Mouse (Mus musculus) CH12.LX (cell line): ENCODE results near the gene Dpp6.

Experiments
- CHD2 ChIP-seq: IDR thresholded peaks from 2 replicates; pipeline ENCODE4 v1.6.1; 2011; ENCODE audit warnings: low read length, improper control_type of control experiment
- CTCF ChIP-seq, 2 experiments: IDR thresholded peaks in 1 of 2; conservative IDR thresholded peaks in 1 of 2; 2 replicates each; pipeline ENCODE4 v1.5.1; 2011 to 2012; ENCODE audit warnings: low read depth in 2 of 2, low read length in 2 of 2, improper control_type of control experiment in 1 of 2, inconsistent platforms in 1 of 2, mild to moderate bottlenecking in 1 of 2, moderate library complexity in 1 of 2
- E2F4 ChIP-seq: IDR thresholded peaks from 2 replicates; pipeline ENCODE4 v1.6.1; 2011; ENCODE audit warnings: low read depth, low read length, improper control_type of control experiment; ENCODE audit not compliant: insufficient replicate concordance
- EP300 ChIP-seq: IDR thresholded peaks from 2 replicates; pipeline ENCODE4 v1.6.1; 2011; ENCODE audit warnings: low read length, improper control_type of control experiment
- ETS1 ChIP-seq: conservative IDR thresholded peaks from 2 replicates; pipeline ENCODE4 v1.6.1; 2012; ENCODE audit warnings: low read depth, mild to moderate bottlenecking, inconsistent platforms, low read length, improper control_type of control experiment, moderate library complexity
- HCFC1 ChIP-seq: IDR thresholded peaks from 2 replicates; pipeline ENCODE4 v1.6.1; 2012; ENCODE audit warnings: low read depth, mild to moderate bottlenecking, inconsistent platforms, low read length, improper control_type of control experiment
- JUN ChIP-seq: IDR thresholded peaks from 2 replicates; pipeline ENCODE4 v1.6.1; 2011; ENCODE audit warnings: low read depth, mild to moderate bottlenecking, low read length, improper control_type of control experiment, moderate library complexity; ENCODE audit not compliant: insufficient read depth
- MAX ChIP-seq: IDR thresholded peaks from 2 replicates; pipeline ENCODE4 v1.6.1; 2011; ENCODE audit warnings: low read length, improper control_type of control experiment
- NELFE ChIP-seq: IDR thresholded peaks from 2 replicates; pipeline ENCODE4 v1.6.1; 2011; ENCODE audit warnings: low read depth, low read length, improper control_type of control experiment
- POLR2AphosphoS2 ChIP-seq: IDR thresholded peaks from 2 replicates; pipeline ENCODE4 v1.6.1; 2011; ENCODE audit warnings: low read depth, low read length, improper control_type of control experiment
- RAD21 ChIP-seq: IDR thresholded peaks from 2 replicates; pipeline ENCODE4 v1.6.1; 2011; ENCODE audit warnings: low read depth, mild to moderate bottlenecking, low read length, improper control_type of control experiment, moderate library complexity
- TBP ChIP-seq: conservative IDR thresholded peaks from 2 replicates; pipeline ENCODE4 v1.6.1; 2011; ENCODE audit warnings: low read depth, low read length, improper control_type of control experiment

DNA sequence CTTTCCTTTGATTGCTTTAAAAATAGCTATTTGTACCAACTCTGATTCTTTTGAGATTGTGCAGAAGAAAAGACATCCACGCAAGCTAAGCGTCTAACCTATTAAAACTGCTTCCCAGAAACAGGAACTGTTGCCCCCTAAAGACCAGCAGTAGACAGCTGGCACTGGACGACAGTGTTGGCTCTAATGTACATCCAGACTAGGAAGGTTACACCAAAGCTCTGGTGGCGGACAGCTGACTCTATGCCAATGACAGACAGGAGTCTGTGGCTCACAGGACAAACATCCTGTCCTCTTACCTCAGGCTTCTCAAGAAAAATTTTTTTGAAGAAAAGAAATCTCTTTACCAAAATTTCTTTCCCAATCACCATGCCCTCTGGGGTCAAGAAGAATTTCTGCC lies 502.7 kb downstream of the Dpp6 start:
- TF ChIP-seq CTCF (conservative IDR thresholded peaks at IDR 0.05 in 1 of 2, IDR thresholded peaks at IDR 0.05 in 1 of 2; ENCODE audit: low read depth in 2 of 2, low read length in 2 of 2) (no peak), ETS1 (no peak), NELFE (no peak), RAD21 (no peak), EP300 (no peak), HCFC1 (no peak), POLR2AphosphoS2 (no peak), TBP (no peak), E2F4 (no peak), JUN (no peak), MAX (no peak), CHD2 (no peak)
